ENCODE assay signal across 8 mouse cellular contexts in the genomic region with DNA sequence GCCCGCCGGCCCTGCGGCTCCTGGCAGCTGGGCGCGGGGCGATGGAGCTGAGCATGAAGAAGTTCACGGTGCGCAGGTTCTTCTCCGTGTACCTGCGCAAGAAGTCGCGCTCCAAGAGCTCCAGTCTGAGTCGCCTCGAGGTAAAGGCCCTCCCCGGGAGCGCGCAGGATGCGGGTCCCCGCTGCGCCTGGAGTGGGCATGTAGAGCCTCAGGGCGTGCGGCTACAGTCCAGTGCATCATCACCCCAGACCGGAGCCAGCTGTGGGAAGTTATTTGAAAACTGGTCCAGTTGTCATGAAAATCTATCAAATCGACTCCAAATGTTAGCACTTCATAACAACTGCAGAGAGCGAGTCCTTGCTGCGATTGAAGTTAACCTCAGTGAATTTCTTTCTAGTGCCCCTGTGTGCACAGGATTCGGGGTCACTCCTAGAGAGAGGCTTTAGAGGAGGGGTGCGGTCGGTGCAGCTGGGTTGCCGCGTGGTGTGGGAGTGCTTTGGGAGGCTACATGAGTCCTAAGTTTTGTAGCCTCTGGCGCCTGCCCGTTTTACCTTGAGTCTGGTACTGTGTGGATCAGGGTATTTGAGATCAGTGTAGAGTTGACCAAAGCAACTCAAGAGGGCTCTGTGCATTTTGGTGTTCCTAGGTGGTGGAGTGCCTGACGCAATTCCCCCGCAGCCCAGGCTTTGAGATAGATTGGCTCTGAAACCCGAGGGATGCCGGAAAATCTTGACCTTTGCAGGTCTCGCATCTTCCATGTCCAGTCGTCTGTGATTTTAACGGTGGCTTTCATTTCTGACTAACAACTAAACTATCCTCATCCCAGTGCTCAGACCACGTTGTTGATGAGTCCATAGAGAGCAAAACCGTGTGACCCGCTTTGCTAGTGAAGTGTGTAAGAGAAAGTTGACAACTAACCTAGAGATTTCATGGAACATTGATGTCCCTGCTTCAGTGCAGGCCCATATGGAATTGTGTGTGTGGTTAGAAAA. TPM values are rescaled to one million over a fixed set of nuclear protein-coding genes. Genes with fewer than 3 reads are reported as not detected.
DNase-seq lines count a peak whose midpoint lies in the region; ATAC-seq and TF ChIP-seq lines count a peak whose summit lies in the region.

No protein-coding gene starts in this region.

- DNase-seq in left cerebral cortex, adult 2 months (ENCODE audit: extremely low spot score in 1 of 2, low spot score in 2 of 2): no peak
- DNase-seq in left cerebral cortex, postnatal 25 days (ENCODE audit: low spot score in 2 of 2): no peak
- no peak for DNase-seq in Patski (ENCODE audit: low read depth, low spot score)
- peak; percentile 22 to 55 for DNase-seq in kidney, postnatal 4 days
- DNase-seq in thymus, postnatal 36 days: no peak

- TF ChIP-seq POLR2A in myocyte (IDR thresholded peaks at IDR 0.05; ENCODE audit: insufficient read length, low read depth): no peak

- no peaks in the 10 kb centered on the region for H3K36me3 ChIP-seq in forebrain, embryonic 12.5 days (replicated peaks)
- no peaks in the 10 kb centered on the region for H3K36me3 ChIP-seq in myocyte (ENCODE audit: control insufficient read depth, insufficient read depth)

- in situ Hi-C loops in Patski (cut with MboI; ENCODE audit: low pct_unique_long_range_greater_than_20kb): no loop called here

- H3K27ac ChIP-seq in left cerebral cortex, adult 2 months: peak overlapping the region; percentile 77
- peak overlapping the region; percentile 80 for H3K27ac ChIP-seq in forebrain, embryonic 12.5 days

- POLR2A ChIA-PET in Patski (lab: Charles Lee): interaction anchor here (0.6 to 0.9 kb wide), 3 partner anchors 102 to 1791 kb away, joined by 3 to 4 read pairs (median 4); no protein-coding TSS in a partner anchor

- H3K9me3 ChIP-seq in forebrain, embryonic 12.5 days: no peaks in the 10 kb centered on the region

- H3K4me2 ChIP-seq in forebrain, embryonic 12.5 days: peak overlapping the region; percentile 71
- peak overlapping the region; percentile 90 for H3K4me2 ChIP-seq in myocyte (ENCODE audit: low read depth)

- H3K4me3 ChIP-seq in left cerebral cortex, adult 2 months: peak overlapping the region; percentile 87
- H3K4me3 ChIP-seq in forebrain, embryonic 12.5 days (replicated peaks): peak overlapping the region; percentile 84
- H3K4me3 ChIP-seq in myocyte: peak overlapping the region; percentile 85

- intact Hi-C loops in left cerebral cortex, adult 2 months (cut with DNase I): no loop called here
- intact Hi-C loops in left cerebral cortex, postnatal 25 days (cut with DNase I): no loop called here

- TF ChIP-seq CTCF in left cerebral cortex, adult 2 months (IDR thresholded peaks at IDR 0.05): no peak
- TF ChIP-seq CTCF in Patski (IDR thresholded peaks at IDR 0.05): no peak

- CTCF ChIA-PET in Patski (lab: Charles Lee): no interaction called here

- H3K27me3 ChIP-seq in Patski (no peaks in the 10 kb centered on the region), myocyte (ENCODE audit: control insufficient read depth, insufficient read depth, insufficient read length) (no peaks in the 10 kb centered on the region)
- H3K27me3 ChIP-seq in forebrain, embryonic 12.5 days: no peaks in the 10 kb centered on the region

- peak; percentile 29 for ATAC-seq in Patski
- ATAC-seq in forebrain, embryonic 12.5 days (ENCODE audit: low FRiP score): peak; percentile 31; the same call in 1 of the 2 replicates
- ATAC-seq in erythroid progenitor cell, adult 5-6 weeks (replicated peaks; ENCODE audit: low FRiP score, poor library complexity, severe bottlenecking): no peak

- peaks cover 33% of the 10 kb centered on the region for H3K4me1 ChIP-seq in forebrain, embryonic 12.5 days

- peaks cover 51% of the 10 kb centered on the region for H3K79me2 ChIP-seq in myocyte (ENCODE audit: control insufficient read depth, insufficient read depth)

- WGBS in forebrain, embryonic 12.5 days: 2% methylated on average over 43 of the region's 43 CpGs

- peak overlapping the region; percentile 77 for H3K9ac ChIP-seq in forebrain, embryonic 12.5 days

- H3ac ChIP-seq in myocyte (ENCODE audit: control insufficient read depth, insufficient read length): peak overlapping the region; percentile 1

TF ChIP-seq in myocyte, 11 proteins besides CTCF, POLR2A, EP300 and RAD21:
- TF ChIP-seq SRF (IDR thresholded peaks at IDR 0.05; ENCODE audit: control insufficient read depth, insufficient read length, low read depth) (no peak), E2F4 (IDR thresholded peaks at IDR 0.05; ENCODE audit: insufficient read depth) (no peak), TCF3 (IDR thresholded peaks at IDR 0.05; ENCODE audit: insufficient read length, low read depth) (no peak), CEBPB (IDR thresholded peaks at IDR 0.05; ENCODE audit: insufficient read depth, poor library complexity, severe bottlenecking) (peak; percentile 68; the same call in 1 of the 2 replicates), TCF12 (IDR thresholded peaks at IDR 0.05; ENCODE audit: insufficient read depth, poor library complexity, severe bottlenecking) (no peak)

RNA-seq across cellular contexts. Expression of gene Rps6ka2, which starts 0.7 kb away (rescaled TPM):
- total RNA-seq in left cerebral cortex, adult 2 months (2021): 10 to 100 TPM; 62.4 to 69.4 TPM
- 10 to 100 TPM; 57.1 to 59.2 TPM for total RNA-seq in left cerebral cortex, postnatal 25 days (2021)
- polyA plus RNA-seq in Patski (2021) (19.9 TPM), myocyte (2012; fragmentation: generic; extraction: Trizol) (56.9 TPM)
- 23.6 and 27.2 TPM in 2 replicates for polyA plus RNA-seq in forebrain, embryonic 12.5 days (2016; fragmentation: Nextera tagmentation; extraction: Ambion mirVana)
- total RNA-seq in erythroid progenitor cell, adult 5-6 weeks (2015; ENCODE audit: low replicate concordance): 1.7 and 4.3 TPM in 2 replicates
- total RNA-seq in erythroid progenitor cell, adult 5-6 weeks (2017; ENCODE audit: low replicate concordance): 2.2 and 3.1 TPM in 2 replicates

Comparison
In these comparisons a context has a peak if more than half of its experiments do, and no peak if none do; other contexts are left out.
1. DNase-seq: peak in kidney, postnatal 4 days (2 of 2); none in left cerebral cortex, adult 2 months (0 of 2), left cerebral cortex, postnatal 25 days (0 of 2), Patski (single experiment) and thymus, postnatal 36 days (0 of 2).
2. RNA of gene Rps6ka2, which starts 0.7 kb away (total RNA-seq): 62.4 to 69.4 TPM in left cerebral cortex, adult 2 months and 57.1 to 59.2 TPM in left cerebral cortex, postnatal 25 days; 1.7 to 4.3 TPM in erythroid progenitor cell, adult 5-6 weeks; every median in the first group is over 10 times any median in the second.
3. Peak in every context shown above with its lines, with median percentiles within 50 percentile points of each other: H3K4me3 ChIP-seq.